Mouse (Mus musculus) adrenal gland, postnatal 4 days (tissue): ENCODE data around the gene Taf15. TPM values are rescaled to one million over a fixed set of nuclear protein-coding genes. Genes with fewer than 3 reads are reported as not detected.

ENCODE experiments used
- DNase-seq, 2 experiments: peaks; one replicate each; pipeline ENCODE4 v3.0.0; 2021 to 2022; ENCODE audit warnings: low spot score in 2 of 2, mixed read lengths in 2 of 2
- total RNA-seq, 2 experiments: library from RNA; stranded (reverse); gene quantifications; 2 replicates each; pipeline ENCODE4 v1.2.3; 2021

Gene Taf15
- total RNA-seq, 2 experiments from 2014 or later, result 75.9 to 78.3 TPM

DNA sequence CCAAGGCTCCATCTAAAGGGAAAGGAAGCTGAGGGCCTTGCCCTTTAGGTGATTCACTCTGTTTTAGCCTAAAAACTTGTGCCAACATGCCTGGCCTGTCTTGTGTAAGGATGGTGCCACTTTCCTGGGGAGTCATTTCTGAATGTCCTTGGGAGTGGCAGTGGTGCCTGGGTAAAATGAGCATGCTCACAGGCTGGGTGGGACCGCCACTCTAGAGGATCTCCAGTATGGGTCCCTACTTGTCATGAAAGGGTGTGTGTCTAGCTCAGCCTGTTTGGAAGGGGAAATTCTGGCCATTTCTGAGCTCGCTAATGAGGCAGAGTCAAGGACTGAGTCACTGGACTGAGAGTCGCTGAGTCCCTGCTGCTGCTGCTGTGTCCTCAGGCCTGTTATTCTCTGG, 17.3 kb upstream of the Taf15 start:
- no peak for DNase-seq

DNA sequence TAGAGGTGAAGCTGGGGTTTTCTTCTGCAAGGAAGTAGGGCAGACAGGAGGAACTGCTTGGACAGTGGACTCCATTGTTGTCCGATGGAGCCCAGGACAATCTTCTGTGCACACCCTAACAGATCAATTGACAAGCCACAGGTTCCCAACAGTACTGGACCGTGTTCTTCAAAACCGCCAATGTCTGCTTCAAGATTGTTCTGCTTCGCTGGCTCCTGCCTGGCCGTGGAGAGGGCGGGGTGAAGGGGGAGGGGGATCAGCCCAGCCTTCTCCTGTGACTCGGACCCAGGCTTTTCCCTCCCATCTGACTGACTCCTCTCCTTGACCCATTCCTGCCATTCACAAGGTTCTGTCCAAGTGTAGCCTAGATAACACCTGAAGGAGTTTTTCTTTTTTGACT, 15.6 kb upstream of the Taf15 start:
- no peak for DNase-seq

DNA sequence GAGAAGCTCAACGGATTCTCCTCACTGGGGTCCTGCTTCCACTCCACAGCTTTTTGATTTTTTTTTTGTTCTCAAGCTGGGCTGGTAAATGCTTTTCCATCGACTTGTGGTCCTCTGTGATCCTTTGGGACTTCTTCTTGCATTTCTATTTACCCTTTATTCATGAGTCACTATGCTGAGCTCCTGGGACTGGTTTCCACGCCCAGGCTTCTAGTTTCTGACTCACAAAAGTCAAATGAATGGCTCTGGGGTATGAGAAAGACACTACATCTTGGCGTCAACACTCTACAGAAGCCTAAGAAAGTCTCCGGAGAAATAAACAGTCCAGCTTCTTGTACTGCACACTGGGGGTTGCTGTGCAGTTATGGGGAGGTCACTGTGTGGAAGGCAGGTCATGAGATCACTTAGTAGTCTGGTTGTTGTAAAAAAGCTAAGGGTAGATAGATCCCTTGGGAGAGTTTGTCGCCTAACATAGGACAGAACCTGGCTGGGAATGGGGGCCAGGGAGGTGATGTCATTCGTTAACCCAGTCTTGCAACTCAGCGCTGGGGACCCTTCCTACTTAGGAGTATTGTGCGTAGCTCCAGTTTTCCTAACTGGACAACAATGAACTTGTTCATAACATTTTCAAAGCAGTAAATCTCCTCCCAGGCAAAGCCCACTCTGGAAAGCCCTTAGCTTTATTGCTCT, 14.8 kb upstream of the Taf15 start:
- no peak for DNase-seq

- no peak for DNase-seq
Observed at GRCm38 (mm10) chr11:83461462-83462027, 11.3 kb upstream of the Taf15 start.

DNA sequence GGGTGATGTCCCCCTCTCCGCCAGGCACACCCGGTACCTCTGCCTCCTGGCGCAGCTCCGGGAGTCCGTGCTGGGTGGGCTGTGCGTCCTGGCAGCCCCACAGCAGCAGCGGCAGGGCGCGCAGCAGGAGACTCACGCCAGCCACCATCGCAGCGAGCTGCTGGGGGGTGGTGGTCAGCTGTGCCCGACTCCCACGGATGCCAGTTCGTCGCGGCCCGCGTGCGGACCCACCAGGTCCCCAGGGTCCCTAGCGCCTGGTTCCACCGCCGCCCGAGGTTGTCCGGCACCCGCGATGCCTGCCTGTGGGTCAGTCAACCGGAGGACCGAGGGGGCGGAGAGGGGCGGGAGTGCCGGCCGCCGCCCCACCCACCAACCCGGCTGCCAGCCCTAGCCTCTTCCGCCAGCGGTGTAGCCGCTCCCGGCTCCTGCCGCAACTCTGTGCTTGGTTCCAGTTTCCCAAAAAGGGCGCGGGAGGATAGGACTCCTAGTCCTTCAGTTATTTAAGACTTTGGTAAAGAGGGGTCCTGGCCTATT, 10.1 kb upstream of the Taf15 start, which contains the start of gene Mmp28:
Mmp28 (minus strand) TSS at position 361 of the 534 bp plus-strand sequence.
- DNase-seq, result no peak

- DNase-seq, result no peak
Observed at GRCm38 (mm10) chr11:83465976-83466375, 6.9 kb upstream of the Taf15 start.

DNA sequence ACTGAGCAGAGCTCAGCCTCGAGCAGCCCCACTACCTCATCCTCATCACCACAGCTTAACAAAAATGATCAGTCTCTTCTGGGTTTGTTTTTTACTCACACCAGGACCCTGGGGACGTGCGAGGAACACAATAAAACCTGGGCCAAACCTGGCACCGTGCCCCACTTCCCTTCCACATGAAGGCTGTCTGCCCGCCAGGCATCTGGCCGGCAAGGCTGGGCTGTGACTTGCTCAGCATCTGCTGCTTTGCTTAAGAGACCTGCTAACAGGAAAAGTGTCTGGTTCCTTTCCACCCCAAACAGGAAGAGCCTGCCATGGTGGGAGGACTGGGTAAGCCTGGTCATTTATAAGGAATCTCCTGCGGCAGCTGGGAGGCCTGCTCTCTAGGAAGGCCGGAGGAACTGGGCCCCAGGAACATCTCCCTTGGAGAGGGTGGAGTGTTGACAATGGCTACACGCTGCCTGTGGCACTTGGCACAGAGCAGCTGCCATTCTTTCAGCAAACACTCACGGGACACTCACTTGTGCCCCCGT, 5.7 kb upstream of the Taf15 start:
- no peak for DNase-seq

GRCm38 (mm10) chr11:83468765-83469164, 4.1 kb upstream of the Taf15 start:
- DNase-seq, result no peak

GRCm38 (mm10) chr11:83471766-83472165, 1.1 kb upstream of the Taf15 start:
- no peak for DNase-seq

DNA sequence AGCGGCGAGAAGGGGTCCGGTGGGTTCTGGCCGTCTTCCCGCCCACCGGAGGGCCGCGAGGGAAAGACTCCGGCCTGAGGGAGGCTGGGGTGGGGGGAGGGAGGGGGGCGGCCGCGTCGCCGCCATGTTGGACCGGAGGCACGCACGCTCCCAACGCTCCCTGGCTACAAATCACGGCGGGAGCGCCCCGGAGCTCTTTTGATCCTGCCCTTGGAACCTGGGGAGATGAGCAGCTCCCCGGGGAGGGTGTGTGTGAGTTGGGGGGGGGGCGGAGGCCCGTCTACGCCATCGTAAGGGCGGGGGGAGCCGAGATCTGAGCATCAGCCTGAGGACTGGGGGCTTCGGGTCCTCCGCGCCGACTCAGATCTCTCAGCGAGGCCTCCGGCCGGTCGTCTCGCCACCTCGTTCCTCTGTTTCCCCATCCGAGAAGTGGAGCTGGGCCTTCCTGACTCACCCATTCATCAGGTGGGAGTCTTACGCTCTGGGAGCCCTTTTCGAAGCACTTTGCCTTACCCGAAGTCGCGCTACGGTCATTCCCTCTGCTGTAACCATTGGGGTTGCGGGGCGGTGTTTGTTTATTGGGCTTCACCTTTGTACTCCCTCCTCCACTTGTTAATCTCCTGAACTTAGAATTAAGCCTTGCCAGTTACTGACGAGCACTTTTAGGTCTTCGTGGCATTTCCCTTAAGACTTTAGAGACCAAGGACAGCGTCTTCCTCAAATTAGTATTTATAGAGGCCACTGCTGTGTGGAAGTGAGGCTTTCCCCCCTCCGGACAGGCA, 540 bp downstream of the Taf15 start:
- no peak for DNase-seq

- DNase-seq, result no peak
Observed at GRCm38 (mm10) chr11:83491488-83491887, 18.6 kb downstream of the Taf15 start.

- no peak for DNase-seq
Observed at GRCm38 (mm10) chr11:83495571-83495970, 22.7 kb downstream of the Taf15 start.

- no peak for DNase-seq
Observed at GRCm38 (mm10) chr11:83504308-83504707, 31.4 kb downstream of the Taf15 start.

GRCm38 (mm10) chr11:83509521-83509920, 36.6 kb downstream of the Taf15 start:
- DNase-seq, result no peak

- no peak for DNase-seq
Observed at GRCm38 (mm10) chr11:83517153-83517552, 44.3 kb downstream of the Taf15 start.

GRCm38 (mm10) chr11:83518371-83518770, 45.5 kb downstream of the Taf15 start:
- no peak for DNase-seq

- no peak for DNase-seq
Observed at GRCm38 (mm10) chr11:83522075-83522474, 49.2 kb downstream of the Taf15 start, which contains the start of gene Heatr9. TSS of gene Heatr9 (minus strand) at chr11:83522175.

DNA sequence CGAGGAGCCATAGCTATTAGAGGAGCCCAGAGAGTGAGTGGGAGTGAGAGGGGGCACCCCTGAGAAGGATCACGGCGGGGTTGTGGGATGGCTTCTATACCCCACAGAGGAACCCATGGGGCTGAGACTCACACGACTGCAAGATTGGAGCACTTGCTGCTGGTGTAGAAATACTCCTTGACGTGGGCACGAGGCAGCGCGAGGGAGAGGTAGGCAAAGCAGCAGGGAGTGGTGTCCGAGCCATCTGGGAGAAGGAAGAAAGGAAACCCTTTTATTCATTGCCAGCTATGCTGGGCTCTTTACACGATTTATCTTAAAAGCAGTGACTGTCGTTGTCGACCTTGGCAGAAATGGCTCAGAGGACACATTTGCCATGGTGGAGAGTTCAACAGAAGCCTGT, 56.1 kb downstream of the Taf15 start:
- no peak for DNase-seq

DNA sequence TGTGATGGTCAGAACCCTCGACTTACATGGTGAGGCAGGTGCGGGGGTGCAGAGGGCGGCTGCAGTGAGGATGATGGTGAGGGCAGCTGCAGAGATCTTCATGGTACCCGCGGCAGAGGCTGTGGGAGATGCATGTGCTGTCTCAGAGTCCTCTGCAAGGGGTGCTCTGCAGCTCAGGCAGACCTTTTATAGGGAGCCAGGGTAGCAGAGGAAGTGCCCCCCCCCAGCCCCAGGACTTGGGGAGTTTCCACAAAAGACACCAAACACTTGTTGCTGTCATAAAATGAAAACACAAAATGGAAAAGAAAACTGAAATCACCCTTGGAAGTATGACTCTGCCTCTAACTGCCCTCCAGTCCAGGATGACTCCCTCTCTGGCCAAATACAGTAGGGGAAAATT, 57.5 kb downstream of the Taf15 start, which contains the start of gene Ccl5:
Ccl5 (minus strand) TSS at position 159 of the 400 bp plus-strand sequence.
- DNase-seq, result no peak

DNA sequence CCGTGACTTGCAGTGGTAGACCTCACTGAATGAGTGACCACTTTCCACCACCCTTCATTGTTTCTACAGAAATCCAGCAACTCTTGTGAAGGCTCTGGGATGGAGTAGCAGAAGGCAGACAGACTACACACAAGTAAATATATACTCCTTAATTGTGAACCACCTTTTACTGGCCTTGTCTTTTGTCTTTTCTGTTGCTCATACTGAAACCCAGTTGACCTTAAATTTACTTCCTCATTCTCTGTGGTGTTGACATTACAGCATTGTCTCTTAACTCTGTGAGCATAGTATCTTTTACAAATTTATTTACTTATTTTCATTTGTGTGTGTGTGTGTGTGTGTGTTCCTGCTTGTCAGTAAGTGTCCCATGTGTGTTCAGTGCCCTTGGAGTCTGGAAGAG, 60.3 kb downstream of the Taf15 start:
- no peak for DNase-seq

- DNase-seq, result no peak
Observed at GRCm38 (mm10) chr11:83534143-83534542, 61.3 kb downstream of the Taf15 start.
